Mouse (Mus musculus): ENCODE data around the gene Tmem215. TPM values are rescaled to one million over a fixed set of nuclear protein-coding genes. Genes with fewer than 3 reads are reported as not detected.

Tmem215 gene
- polyA plus RNA-seq, 1 experiment from 2014 or later = 0.05 TPM

DNA sequence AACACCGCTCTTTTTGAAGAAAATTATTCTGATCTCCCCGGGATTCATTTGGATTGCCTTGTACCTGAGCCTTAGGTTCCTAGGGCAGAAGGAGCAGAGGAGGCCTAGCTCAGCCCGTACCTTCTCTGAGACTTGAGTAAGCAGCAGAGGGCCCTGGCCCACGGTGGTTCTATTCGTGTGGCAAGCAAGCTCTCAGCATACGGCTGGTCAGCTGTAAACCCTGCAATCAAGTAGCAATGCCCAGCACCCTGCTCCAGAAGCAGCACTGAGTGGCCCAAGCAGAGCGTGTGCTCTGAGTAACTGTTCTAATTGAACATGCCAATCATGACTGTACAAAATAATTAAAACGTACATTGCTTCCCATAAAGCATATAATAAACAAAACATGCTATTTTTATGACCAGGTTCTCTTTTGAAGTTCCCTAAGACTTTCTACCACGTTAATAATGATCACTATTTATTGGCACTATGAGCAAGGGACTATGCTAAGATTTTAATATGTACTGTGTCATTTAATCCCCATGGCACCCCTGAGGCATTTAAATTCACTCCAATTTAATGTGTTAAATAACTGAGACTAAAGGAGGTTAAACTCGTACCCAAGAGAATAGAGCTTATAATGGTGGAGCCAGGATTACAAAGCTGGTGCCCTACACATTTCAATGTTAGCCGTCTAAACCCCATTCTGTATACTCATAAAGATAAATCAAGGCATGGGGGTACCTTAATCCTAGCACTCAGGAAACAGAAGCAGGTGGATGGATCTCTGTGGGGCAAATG is 28.0 kb downstream of the Tmem215 start:
- no peaks in the 10 kb centered on the region for H3K9me3 ChIP-seq (ENCODE audit: low read length)
- WGBS = 83% methylated on average over 11 of the region's 11 CpGs
- DNase-seq (ENCODE audit: low spot score) (no peak), ATAC-seq (no peak)
- no peak overlapping the region for H3K4me3 ChIP-seq (ENCODE audit: low read depth, low read length)
- H3K27me3 ChIP-seq (replicated peaks; ENCODE audit: insufficient read depth, low read length) = no peaks in the 10 kb centered on the region
- no peaks in the 10 kb centered on the region for H3K36me3 ChIP-seq (ENCODE audit: insufficient read depth, low read length)
- TF ChIP-seq CTCF (IDR thresholded peaks at IDR 0.05) (no peak), EP300 (IDR thresholded peaks at IDR 0.05) (no peak)
- no peak overlapping the region for H3K4me2 ChIP-seq (replicated peaks; ENCODE audit: low read depth, low read length)
- H3K27ac ChIP-seq (ENCODE audit: low read length) = no peak overlapping the region
- H3K4me1 ChIP-seq (ENCODE audit: insufficient read depth, low read depth, low read length) = no peaks in the 10 kb centered on the region
- no peak overlapping the region for H3K9ac ChIP-seq (replicated peaks; ENCODE audit: low read depth)

DNA sequence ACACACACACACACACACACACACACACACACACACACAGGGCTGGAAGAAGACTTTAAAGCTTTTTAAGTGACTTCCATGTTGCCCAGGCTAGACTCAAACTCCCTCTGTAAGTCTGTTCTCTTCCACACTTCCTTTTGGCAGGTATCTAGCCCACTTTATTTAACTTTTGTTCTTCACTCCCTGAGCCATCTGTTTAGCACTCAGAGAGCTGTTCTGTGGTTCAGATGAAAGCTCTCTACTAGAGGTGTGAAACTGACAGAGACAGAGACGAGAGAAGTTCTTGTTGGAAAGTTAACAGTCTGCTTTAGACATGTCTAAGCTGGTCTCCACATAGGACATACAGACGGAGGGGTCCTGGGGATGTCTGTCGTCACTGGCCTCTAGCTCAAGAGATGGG is 30.5 kb downstream of the Tmem215 start:
- H3K4me1 ChIP-seq (ENCODE audit: insufficient read depth, low read depth, low read length) = no peaks in the 10 kb centered on the region
- no peak overlapping the region for H3K27ac ChIP-seq (ENCODE audit: low read length)
- 70% methylated on average over 3 of the region's 3 CpGs for WGBS
- H3K36me3 ChIP-seq (ENCODE audit: insufficient read depth, low read length) = no peaks in the 10 kb centered on the region
- H3K27me3 ChIP-seq (replicated peaks; ENCODE audit: insufficient read depth, low read length) = no peaks in the 10 kb centered on the region
- ATAC-seq = no peak
- TF ChIP-seq EP300 (IDR thresholded peaks at IDR 0.05) = no peak
- no peak for TF ChIP-seq CTCF (IDR thresholded peaks at IDR 0.05)
- H3K9ac ChIP-seq (replicated peaks; ENCODE audit: low read depth) = no peak overlapping the region
- no peaks in the 10 kb centered on the region for H3K9me3 ChIP-seq (ENCODE audit: low read length)
- no peak for DNase-seq (ENCODE audit: low spot score)
- H3K4me2 ChIP-seq (replicated peaks; ENCODE audit: low read depth, low read length) = no peak overlapping the region
- no peak overlapping the region for H3K4me3 ChIP-seq (ENCODE audit: low read depth, low read length)

DNA sequence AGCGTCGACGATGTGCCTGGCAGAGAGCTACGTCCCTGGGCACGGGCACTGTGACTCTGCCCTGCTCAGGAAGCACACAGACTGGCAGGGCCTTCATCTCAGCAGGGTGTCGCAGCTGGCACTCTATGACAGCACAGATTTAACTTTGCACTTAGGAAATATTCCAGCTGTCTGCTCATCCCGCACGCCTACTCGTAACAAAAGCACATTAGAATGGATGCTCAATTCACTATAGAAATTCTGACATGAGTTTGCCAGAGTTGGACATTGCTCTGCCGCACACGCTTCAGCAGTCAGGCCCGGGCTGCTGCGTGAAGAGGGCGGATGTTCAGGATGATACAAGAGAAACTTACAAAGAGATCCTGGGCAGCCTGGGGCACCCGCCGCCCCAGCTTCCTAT is 37.6 kb downstream of the Tmem215 start:
- H3K36me3 ChIP-seq (ENCODE audit: insufficient read depth, low read length) = no peaks in the 10 kb centered on the region
- DNase-seq (ENCODE audit: low spot score) (no peak), ATAC-seq (no peak)
- no peak overlapping the region for H3K4me3 ChIP-seq (ENCODE audit: low read depth, low read length)
- H3K4me1 ChIP-seq (ENCODE audit: insufficient read depth, low read depth, low read length) = no peaks in the 10 kb centered on the region
- 68% methylated on average over 16 of the region's 16 CpGs for WGBS
- H3K4me2 ChIP-seq (replicated peaks; ENCODE audit: low read depth, low read length) = no peak overlapping the region
- no peaks in the 10 kb centered on the region for H3K9me3 ChIP-seq (ENCODE audit: low read length)
- H3K27me3 ChIP-seq (replicated peaks; ENCODE audit: insufficient read depth, low read length) = no peaks in the 10 kb centered on the region
- H3K9ac ChIP-seq (replicated peaks; ENCODE audit: low read depth) = no peak overlapping the region
- H3K27ac ChIP-seq (ENCODE audit: low read length) = no peak overlapping the region
- TF ChIP-seq EP300 (IDR thresholded peaks at IDR 0.05) (no peak), CTCF (IDR thresholded peaks at IDR 0.05) (no peak)

- ATAC-seq = no peak
- no peak for DNase-seq (ENCODE audit: low spot score)
- no peak for TF ChIP-seq EP300 (IDR thresholded peaks at IDR 0.05)
- no peak for TF ChIP-seq CTCF (IDR thresholded peaks at IDR 0.05)
- Histone ChIP-seq H3K9me3 (ENCODE audit: low read length) (no peaks in the 10 kb centered on the region), H3K36me3 (ENCODE audit: insufficient read depth, low read length) (no peaks in the 10 kb centered on the region), H3K27me3 (replicated peaks; ENCODE audit: insufficient read depth, low read length) (no peaks in the 10 kb centered on the region), H3K9ac (replicated peaks; ENCODE audit: low read depth) (no peak overlapping the region), H3K27ac (ENCODE audit: low read length) (no peak overlapping the region), H3K4me3 (ENCODE audit: low read depth, low read length) (no peak overlapping the region), H3K4me1 (ENCODE audit: insufficient read depth, low read depth, low read length) (no peaks in the 10 kb centered on the region), H3K4me2 (replicated peaks; ENCODE audit: low read depth, low read length) (no peak overlapping the region)
- WGBS = 84% methylated on average over 2 of the region's 2 CpGs
Observed at GRCm38 (mm10) chr4:40513235-40513634, 41.3 kb downstream of the Tmem215 start.

- DNase-seq (ENCODE audit: low spot score) = no peak
- TF ChIP-seq CTCF (IDR thresholded peaks at IDR 0.05) (no peak), EP300 (IDR thresholded peaks at IDR 0.05) (no peak)
- Histone ChIP-seq H3K36me3 (ENCODE audit: insufficient read depth, low read length) (no peaks in the 10 kb centered on the region), H3K9ac (replicated peaks; ENCODE audit: low read depth) (no peak overlapping the region), H3K27me3 (replicated peaks; ENCODE audit: insufficient read depth, low read length) (no peaks in the 10 kb centered on the region), H3K27ac (ENCODE audit: low read length) (no peak overlapping the region), H3K4me2 (replicated peaks; ENCODE audit: low read depth, low read length) (no peak overlapping the region), H3K4me1 (ENCODE audit: insufficient read depth, low read depth, low read length) (no peaks in the 10 kb centered on the region), H3K4me3 (ENCODE audit: low read depth, low read length) (no peak overlapping the region), H3K9me3 (ENCODE audit: low read length) (no peaks in the 10 kb centered on the region)
- 85% methylated on average over 14 of the region's 14 CpGs for WGBS
- ATAC-seq = no peak
Observed at GRCm38 (mm10) chr4:40518545-40519324, 46.8 kb downstream of the Tmem215 start.

Other genes starting within 250 kb of the Tmem215 start
- gene Ddx58, start 232.4 kb upstream of the Tmem215 start, polyA plus RNA-seq (2015; fragmentation: Nextera tagmentation; extraction: Ambion mirVana) = 15.3 and 18.1 TPM in 2 replicates
- gene Smim27, start 202.6 kb upstream of the Tmem215 start, polyA plus RNA-seq (2015; fragmentation: Nextera tagmentation; extraction: Ambion mirVana) = 45.6 and 57.1 TPM in 2 replicates
- 25.4 and 27.9 TPM in 2 replicates for gene Topors, start 202.3 kb upstream of the Tmem215 start, polyA plus RNA-seq (2015; fragmentation: Nextera tagmentation; extraction: Ambion mirVana)
- 207 and 222 TPM in 2 replicates for gene Ndufb6, start 192.8 kb upstream of the Tmem215 start, polyA plus RNA-seq (2015; fragmentation: Nextera tagmentation; extraction: Ambion mirVana)
- 19.5 and 21.2 TPM in 2 replicates for gene Aptx, start 231.0 kb downstream of the Tmem215 start, polyA plus RNA-seq (2015; fragmentation: Nextera tagmentation; extraction: Ambion mirVana)
- 285 and 314 TPM in 2 replicates for gene Dnaja1, start 250.0 kb downstream of the Tmem215 start, polyA plus RNA-seq (2015; fragmentation: Nextera tagmentation; extraction: Ambion mirVana)

Measured in lung, postnatal 0 days (tissue).